Mouse (Mus musculus) yolk sac, embryonic 10.5 days (tissue): ENCODE measurements around the gene Rrp7a.

Experiments used
- DNase-seq: peaks from one replicate; pipeline ENCODE4 v3.0.0-alpha.2; 2017; ENCODE audit warnings: low spot score

Gene Rrp7a

GRCm38 (mm10) chr15:83111874-83112273 lies 10.7 kb downstream of the Rrp7a start:
- DNase-seq, result no peak

GRCm38 (mm10) chr15:83111290-83111689 lies 11.3 kb downstream of the Rrp7a start:
- no peak for DNase-seq

GRCm38 (mm10) chr15:83107814-83108213 lies 14.8 kb downstream of the Rrp7a start:
- no peak for DNase-seq

- no peak for DNase-seq
Measured at GRCm38 (mm10) chr15:83106426-83106825, 16.2 kb downstream of the Rrp7a start.

- DNase-seq, result no peak
Measured at GRCm38 (mm10) chr15:83103111-83103510, 19.5 kb downstream of the Rrp7a start.

- DNase-seq, result no peak
Measured at GRCm38 (mm10) chr15:83100332-83100662, 22.3 kb downstream of the Rrp7a start.

- peak; percentile 92 for DNase-seq
Measured at GRCm38 (mm10) chr15:83099533-83100331, 22.9 kb downstream of the Rrp7a start.

GRCm38 (mm10) chr15:83095950-83096349 lies 26.7 kb downstream of the Rrp7a start:
- no peak for DNase-seq

- DNase-seq, result no peak
Measured at GRCm38 (mm10) chr15:83093687-83094086, 28.9 kb downstream of the Rrp7a start.

- DNase-seq, result no peak
Measured at GRCm38 (mm10) chr15:83090874-83091273, 31.7 kb downstream of the Rrp7a start.

- no peak for DNase-seq
Measured at GRCm38 (mm10) chr15:83089429-83089605, 33.3 kb downstream of the Rrp7a start, which contains the start of gene Serhl. Gene Serhl (plus strand): TSS chr15:83089506.

GRCm38 (mm10) chr15:83088495-83089428 lies 33.8 kb downstream of the Rrp7a start:
- no peak for DNase-seq

- no peak for DNase-seq
Measured at GRCm38 (mm10) chr15:83086636-83087328, 35.8 kb downstream of the Rrp7a start.

GRCm38 (mm10) chr15:83085901-83086300 lies 36.7 kb downstream of the Rrp7a start:
- peak; percentile 11 for DNase-seq

- no peak for DNase-seq
Measured at GRCm38 (mm10) chr15:83084022-83084640, 38.5 kb downstream of the Rrp7a start.

GRCm38 (mm10) chr15:83083530-83083929 lies 39.1 kb downstream of the Rrp7a start:
- DNase-seq, result no peak

GRCm38 (mm10) chr15:83075607-83076525 lies 46.7 kb downstream of the Rrp7a start:
- DNase-seq, result no peak

- DNase-seq, result no peak
Measured at GRCm38 (mm10) chr15:83074179-83074578, 48.4 kb downstream of the Rrp7a start.

GRCm38 (mm10) chr15:83071752-83072151 lies 50.8 kb downstream of the Rrp7a start:
- DNase-seq, result no peak

GRCm38 (mm10) chr15:83070942-83071341 lies 51.7 kb downstream of the Rrp7a start:
- DNase-seq, result no peak

- no peak for DNase-seq
Measured at GRCm38 (mm10) chr15:83068270-83068669, 54.3 kb downstream of the Rrp7a start.
